Mouse (Mus musculus) hindbrain, embryonic 12.5 days (tissue): Measurements from ENCODE around the gene Rubcn. TPM values are rescaled to one million over a fixed set of nuclear protein-coding genes. Genes with fewer than 3 reads are reported as not detected.
A peak's percentile ranks its signal among the peaks of the same experiment; 100 is the strongest.
"Not testable (repeated sequence)": the region's sequence is repeated elsewhere in the genome, so short reads cannot be mapped to it uniquely, and the experiment has no call there.

Source experiments
- ATAC-seq: fragments of 200-750 bp; cut with Nextera tagmentation; 2 replicates; pipeline ENCODE4 v1.8.0; 2017; ENCODE audit warnings: moderate TSS enrichment; ENCODE audit not compliant: low FRiP score
- H3K27ac ChIP-seq: fragments of 300-500 bp; sonication (generic); 2 replicates; pipeline ENCODE4 v1.5.1; 2016; ENCODE audit warnings: mild to moderate bottlenecking
- H3K27me3 ChIP-seq: fragments of 300-500 bp; sonication (generic); 2 replicates; pipeline ENCODE4 v1.6.1; 2016; ENCODE audit warnings: mild to moderate bottlenecking
- H3K36me3 ChIP-seq: fragments of 300-500 bp; sonication (generic); 2 replicates; pipeline ENCODE4 v1.6.1; 2016; ENCODE audit warnings: mild to moderate bottlenecking
- H3K4me1 ChIP-seq: fragments of 300-500 bp; sonication (generic); 2 replicates; pipeline ENCODE4 v1.6.1; 2016
- H3K4me2 ChIP-seq: fragments of 300-500 bp; sonication (generic); replicated peaks from 2 replicates; pipeline ENCODE4 v1.6.1; 2016; ENCODE audit warnings: mild to moderate bottlenecking
- H3K4me3 ChIP-seq: fragments of 300-500 bp; sonication (generic); 2 replicates; pipeline ENCODE4 v1.5.1; 2016; ENCODE audit warnings: mild to moderate bottlenecking
- H3K9ac ChIP-seq: fragments of 300-500 bp; sonication (generic); 2 replicates; pipeline ENCODE4 v1.6.1; 2016; ENCODE audit warnings: mild to moderate bottlenecking, moderate library complexity
- H3K9me3 ChIP-seq: fragments of 300-500 bp; sonication (generic); replicated peaks from 2 replicates; pipeline ENCODE4 v1.6.1; 2016; ENCODE audit warnings: mild to moderate bottlenecking
- WGBS: fragments of 180-500 bp; shearing (Covaris S2); methylation state at CpG from one replicate; pipeline ENCODE4 v1.1.7; 2016; 5-methylcytosine and 5-hydroxymethylcytosine counted together
- polyA plus RNA-seq: library from polyadenylated mRNA; unstranded; fragments of >200 nt; fragmentation: Nextera tagmentation; extraction: Ambion mirVana; gene quantifications from 2 replicates; pipeline ENCODE4 v1.2.1, GENCODE M21; 2016

Rubcn gene
- polyA plus RNA-seq, 1 experiment from 2014 or later = 30.1 TPM

DNA sequence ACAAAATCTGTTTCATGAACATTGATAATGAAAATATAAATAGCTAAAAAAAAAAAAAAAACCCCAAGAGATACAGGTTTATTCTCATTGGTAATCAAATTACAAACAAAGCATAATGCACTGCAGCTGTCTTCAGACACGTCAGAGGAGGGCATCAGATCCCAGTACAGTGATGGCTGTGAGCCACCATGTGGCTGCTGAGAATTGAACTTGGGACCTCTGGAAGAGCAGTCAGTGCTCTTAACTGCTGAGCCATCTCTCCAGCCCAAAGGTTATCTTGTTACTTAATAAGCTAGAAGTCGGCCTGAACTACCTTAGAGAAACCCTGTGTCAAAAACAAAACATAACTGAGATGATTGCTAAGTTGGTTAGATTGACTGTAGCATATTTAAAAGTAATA, 12.3 kb upstream of the Rubcn start:
- WGBS = 65% methylated on average over 2 of the region's 2 CpGs
- no peaks in the 10 kb centered on the region for H3K27me3 ChIP-seq
- no peak overlapping the region for H3K4me2 ChIP-seq
- no peaks in the 10 kb centered on the region for H3K4me1 ChIP-seq
- H3K4me3 ChIP-seq = no peak overlapping the region
- H3K27ac ChIP-seq = no peak overlapping the region
- H3K9ac ChIP-seq = no peak overlapping the region
- ATAC-seq = no peak
- no peaks in the 10 kb centered on the region for H3K9me3 ChIP-seq
- peaks cover 52% of the 10 kb centered on the region for H3K36me3 ChIP-seq

DNA sequence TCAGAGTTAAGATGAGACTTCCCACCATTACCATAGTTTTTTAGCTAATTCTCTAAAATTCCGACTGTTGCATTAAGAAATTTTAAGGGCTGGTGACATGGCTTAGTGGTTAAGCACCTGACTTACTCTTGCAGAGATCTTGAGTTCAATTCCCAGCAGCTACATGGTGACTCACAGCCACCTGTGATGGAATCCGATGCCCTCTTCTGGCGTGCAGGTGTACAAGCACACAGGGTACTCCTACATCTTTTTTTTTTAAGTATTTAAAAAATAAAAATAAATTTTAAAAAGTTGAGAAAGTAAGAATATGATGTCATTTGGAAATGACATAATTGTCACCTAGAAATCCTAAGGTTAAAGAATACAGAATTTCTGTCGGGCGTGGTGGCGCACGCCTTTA, 10.4 kb upstream of the Rubcn start:
- H3K9ac ChIP-seq = no peak overlapping the region
- 92% methylated on average over 7 of the region's 7 CpGs for WGBS
- no peak overlapping the region for H3K27ac ChIP-seq
- H3K27me3 ChIP-seq = no peaks in the 10 kb centered on the region
- no peak overlapping the region for H3K4me3 ChIP-seq
- ATAC-seq = no peak
- no peak overlapping the region for H3K4me2 ChIP-seq
- H3K9me3 ChIP-seq = no peaks in the 10 kb centered on the region
- H3K4me1 ChIP-seq = no peaks in the 10 kb centered on the region
- H3K36me3 ChIP-seq = peaks cover 40% of the 10 kb centered on the region

GRCm38 (mm10) chr16:32881538-32881937, 4.0 kb upstream of the Rubcn start:
- Histone ChIP-seq H3K9ac (no peak overlapping the region), H3K4me3 (no peak overlapping the region), H3K27ac (no peak overlapping the region), H3K4me2 (no peak overlapping the region), H3K9me3 (no peaks in the 10 kb centered on the region), H3K36me3 (0 out of 2 replicates have a peak, but pooled peaks cover 4% of the 10 kb centered on the region), H3K4me1 (peaks cover 10% of the 10 kb centered on the region), H3K27me3 (no peaks in the 10 kb centered on the region)
- no peak for ATAC-seq
- WGBS = 87% methylated on average over 7 of the region's 7 CpGs

DNA sequence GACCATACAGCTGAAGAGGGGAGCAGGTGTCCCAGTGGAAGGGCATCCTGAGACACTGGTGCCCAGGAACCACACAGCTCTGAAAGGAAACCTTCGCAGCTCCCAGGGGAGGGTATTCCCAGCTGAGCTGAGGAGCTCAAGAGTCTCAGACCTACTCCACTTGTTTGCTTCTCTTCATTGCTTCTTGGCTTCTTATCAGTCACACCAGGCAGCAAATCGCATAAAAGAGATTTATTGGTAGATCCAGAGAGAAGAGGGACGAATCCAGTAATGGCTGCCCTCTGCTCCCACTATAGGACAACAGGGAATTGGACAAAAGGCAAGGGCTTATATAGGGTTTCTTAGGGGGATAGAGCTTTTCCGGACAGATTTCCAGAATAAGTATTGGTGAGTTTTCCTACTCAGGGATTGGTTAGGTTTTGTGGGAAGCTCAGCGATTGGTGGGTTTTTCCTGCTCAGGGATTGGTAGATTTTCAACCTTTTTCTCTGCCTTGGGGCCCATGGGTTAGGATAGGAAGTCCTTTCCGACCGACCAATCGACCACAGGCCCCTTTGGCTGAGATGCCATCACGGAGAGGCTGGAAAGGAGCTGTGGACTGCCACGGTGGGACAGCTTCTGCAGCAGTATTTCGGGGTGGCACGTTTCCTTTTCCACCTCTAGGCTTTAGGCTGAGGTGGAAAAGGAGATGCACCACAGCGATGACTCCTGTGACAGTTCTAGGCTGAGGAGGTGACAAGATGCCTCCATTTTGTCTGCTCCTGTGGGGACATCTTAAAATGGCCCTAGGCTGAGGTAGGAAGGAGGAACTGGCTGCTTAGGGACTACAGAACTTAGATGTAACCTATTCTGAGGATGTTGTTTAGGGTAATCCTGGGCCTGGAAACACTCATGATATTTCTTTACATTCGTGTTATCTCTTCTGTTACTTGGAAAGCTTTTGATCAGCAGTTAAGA, 1.7 kb upstream of the Rubcn start:
- H3K27ac ChIP-seq = no peak overlapping the region
- H3K36me3 ChIP-seq = no peaks in the 10 kb centered on the region
- H3K9me3 ChIP-seq = no peaks in the 10 kb centered on the region
- 88% methylated on average over 14 of the region's 14 CpGs for WGBS
- no peak overlapping the region; the same call in 1 of the 2 replicates for H3K9ac ChIP-seq
- peaks cover 10% of the 10 kb centered on the region for H3K4me1 ChIP-seq
- no peak for ATAC-seq
- H3K4me2 ChIP-seq = peak overlapping the region; percentile 73
- H3K27me3 ChIP-seq = no peaks in the 10 kb centered on the region
- peak overlapping the region; percentile 88 for H3K4me3 ChIP-seq

- Histone ChIP-seq H3K4me3 (peak overlapping the region; percentile 88), H3K27ac (peak overlapping the region; percentile 89), H3K9me3 (no peaks in the 10 kb centered on the region), H3K27me3 (no peaks in the 10 kb centered on the region), H3K9ac (peak overlapping the region; percentile 92), H3K4me1 (peaks cover 10% of the 10 kb centered on the region), H3K36me3 (no peaks in the 10 kb centered on the region), H3K4me2 (peak overlapping the region; percentile 73)
- WGBS = under 1% methylated on average over 34 of the region's 34 CpGs
- ATAC-seq = peak; percentile 75
Measured at GRCm38 (mm10) chr16:32878157-32878598, 612 bp upstream of the Rubcn start.

- Histone ChIP-seq H3K4me1 (peaks cover 10% of the 10 kb centered on the region), H3K27me3 (no peaks in the 10 kb centered on the region), H3K9ac (peak overlapping the region; percentile 92), H3K4me2 (peak overlapping the region; percentile 73), H3K9me3 (no peaks in the 10 kb centered on the region), H3K4me3 (peak overlapping the region; percentile 88), H3K36me3 (no peaks in the 10 kb centered on the region), H3K27ac (no peak overlapping the region)
- 41% methylated on average over 9 of the region's 9 CpGs for WGBS
- ATAC-seq = no peak
Measured at GRCm38 (mm10) chr16:32876831-32877230, 735 bp downstream of the Rubcn start.

DNA sequence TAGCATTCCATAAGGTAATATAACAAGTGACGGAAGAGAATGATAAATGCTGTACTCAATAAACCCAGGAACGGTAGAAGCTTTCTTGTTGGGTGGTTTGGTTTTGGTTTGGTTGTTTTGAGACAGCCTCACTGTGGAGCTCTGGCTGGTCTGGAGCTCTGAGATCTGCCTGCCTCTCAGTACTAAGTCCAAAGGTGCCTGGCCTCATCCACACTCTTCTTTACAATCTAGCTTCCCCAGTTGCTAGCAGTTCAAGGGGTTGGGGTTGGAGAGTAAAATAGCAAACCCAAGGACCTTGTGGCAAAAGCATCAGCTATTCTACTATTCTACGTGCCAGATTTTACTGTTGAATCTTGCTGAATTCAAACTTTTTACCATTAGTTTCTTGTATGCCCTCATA, 1.7 kb downstream of the Rubcn start:
- no peak for ATAC-seq
- Histone ChIP-seq H3K4me2 (no peak overlapping the region), H3K9me3 (no peaks in the 10 kb centered on the region), H3K36me3 (no peaks in the 10 kb centered on the region), H3K27me3 (no peaks in the 10 kb centered on the region), H3K4me1 (peaks cover 10% of the 10 kb centered on the region), H3K4me3 (no peak overlapping the region), H3K9ac (no peak overlapping the region), H3K27ac (no peak overlapping the region)
- WGBS = 94% methylated on average over 3 of the region's 3 CpGs

DNA sequence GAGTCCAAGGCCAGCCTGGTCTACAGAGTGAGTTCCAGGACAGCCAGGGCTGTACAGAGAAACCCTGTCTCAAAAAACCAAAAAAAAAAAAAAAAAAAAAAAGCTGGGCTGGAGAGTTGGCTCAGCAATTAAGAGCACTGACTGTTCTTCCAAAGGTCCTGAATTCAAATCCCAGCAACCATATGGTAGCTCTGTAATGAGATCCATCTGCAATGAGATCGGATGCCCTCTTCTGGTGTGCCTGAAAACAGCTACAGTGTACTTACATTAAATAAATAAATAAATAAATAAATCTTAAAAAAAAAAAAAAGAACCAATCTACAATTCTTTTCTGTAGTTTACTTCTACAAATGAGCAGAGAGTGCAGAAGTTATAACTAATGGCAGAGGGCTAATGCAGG, 2.3 kb downstream of the Rubcn start:
- not testable (repeated sequence) for ATAC-seq, H3K36me3 ChIP-seq, H3K27me3 ChIP-seq, H3K4me2 ChIP-seq, H3K9me3 ChIP-seq, H3K4me3 ChIP-seq, H3K27ac ChIP-seq, H3K9ac ChIP-seq
- peaks cover 10% of the 10 kb centered on the region for H3K4me1 ChIP-seq
- 62% methylated on average over 1 of the region's 1 CpGs for WGBS

GRCm38 (mm10) chr16:32873366-32873765, 4.2 kb downstream of the Rubcn start:
- Histone ChIP-seq H3K27ac (no peak overlapping the region), H3K9ac (no peak overlapping the region), H3K27me3 (no peaks in the 10 kb centered on the region), H3K4me1 (peaks cover 5% of the 10 kb centered on the region), H3K4me3 (no peak overlapping the region), H3K36me3 (no peaks in the 10 kb centered on the region), H3K4me2 (no peak overlapping the region), H3K9me3 (no peaks in the 10 kb centered on the region)
- 48% methylated on average over 3 of the region's 3 CpGs for WGBS
- no peak for ATAC-seq

DNA sequence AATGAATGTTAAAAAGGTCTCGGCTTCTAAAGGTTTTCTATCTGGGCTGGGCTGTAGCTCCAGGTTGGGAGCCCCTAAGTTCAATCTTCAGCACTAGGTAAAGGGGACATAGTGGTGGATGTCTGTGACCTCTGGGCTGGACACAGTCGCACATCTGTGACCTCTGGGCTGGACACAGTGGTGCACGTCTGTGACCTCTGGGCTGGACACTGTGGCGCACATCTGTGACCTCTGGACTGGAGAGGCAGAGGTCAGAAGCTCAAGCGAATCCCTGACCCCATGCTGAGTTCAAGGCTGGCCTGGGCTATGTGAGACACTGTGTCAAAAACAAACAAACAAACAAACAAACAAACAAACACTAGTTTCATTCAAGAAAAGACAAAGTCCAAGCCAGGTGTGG, 7.3 kb downstream of the Rubcn start:
- Histone ChIP-seq H3K36me3 (no peaks in the 10 kb centered on the region), H3K27me3 (no peaks in the 10 kb centered on the region), H3K4me2 (no peak overlapping the region), H3K4me3 (no peak overlapping the region), H3K4me1 (peaks cover 20% of the 10 kb centered on the region), H3K9me3 (no peaks in the 10 kb centered on the region), H3K9ac (no peak overlapping the region), H3K27ac (no peak overlapping the region)
- ATAC-seq = no peak
- 64% methylated on average over 5 of the region's 5 CpGs for WGBS

DNA sequence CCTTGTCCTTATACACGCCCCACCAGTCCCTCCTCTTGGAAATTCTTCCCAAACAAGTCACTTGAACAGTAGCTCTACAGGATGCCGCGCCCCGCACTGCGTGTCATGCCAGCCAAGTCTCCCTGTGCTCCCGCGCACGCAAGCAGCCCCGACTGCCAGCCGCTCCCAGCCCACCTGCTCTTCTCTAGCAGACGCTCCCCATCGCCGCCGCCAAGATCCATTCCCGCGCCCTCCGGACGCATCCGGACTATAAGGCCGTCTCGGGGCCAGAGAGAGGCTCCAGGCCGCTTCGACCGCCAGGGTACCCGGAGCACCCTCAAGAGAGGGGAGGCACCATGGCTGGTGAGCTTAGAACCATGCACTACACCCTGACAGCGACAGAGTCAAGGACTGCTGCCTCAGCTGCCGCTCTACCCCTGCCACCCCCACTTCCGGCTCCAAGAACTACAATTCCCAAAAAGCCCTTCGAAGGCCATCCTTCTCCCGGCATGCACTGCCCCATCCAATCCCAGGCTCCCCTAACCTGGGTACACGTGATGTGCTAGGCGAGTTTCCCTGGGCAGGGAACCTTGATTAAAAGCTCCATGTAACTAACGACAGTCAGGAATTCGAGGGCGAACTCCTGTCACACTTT, 9.5 kb downstream of the Rubcn start:
- Histone ChIP-seq H3K4me2 (peak overlapping the region; percentile 83), H3K27ac (peak overlapping the region; percentile 81), H3K9ac (peak overlapping the region; percentile 76), H3K4me3 (peak overlapping the region; percentile 83), H3K36me3 (no peaks in the 10 kb centered on the region), H3K27me3 (no peaks in the 10 kb centered on the region), H3K4me1 (peaks cover 20% of the 10 kb centered on the region), H3K9me3 (no peaks in the 10 kb centered on the region)
- under 1% methylated on average over 35 of the region's 35 CpGs for WGBS
- peak; percentile 98 for ATAC-seq

- no peak overlapping the region for H3K4me3 ChIP-seq
Measured at GRCm38 (mm10) chr16:32866713-32867112, 10.9 kb downstream of the Rubcn start.

More at GRCm38 (mm10) chr16:32866713-32867112, 10.9 kb downstream of the Rubcn start:
- Histone ChIP-seq H3K9me3 (no peaks in the 10 kb centered on the region), H3K27me3 (no peaks in the 10 kb centered on the region), H3K36me3 (no peaks in the 10 kb centered on the region), H3K27ac (no peak overlapping the region), H3K4me1 (peaks cover 20% of the 10 kb centered on the region), H3K9ac (no peak overlapping the region), H3K4me2 (peak overlapping the region; percentile 83; the same call in 1 of the 2 replicates)
- 90% methylated on average over 5 of the region's 5 CpGs for WGBS
- no peak for ATAC-seq
